Mouse (Mus musculus) lung, embryonic 14.5 days (tissue): Measurements from ENCODE around the gene Ctcf. TPM values are rescaled to one million over a fixed set of nuclear protein-coding genes. Genes with fewer than 3 reads are reported as not detected.

ENCODE experiments used
- ATAC-seq: fragments of 200-750 bp; cut with Nextera tagmentation; 2 replicates; pipeline ENCODE4 v1.8.0; 2017; ENCODE audit warnings: mild to moderate bottlenecking, moderate TSS enrichment, moderate library complexity; ENCODE audit not compliant: insufficient read depth
- DNase-seq: peaks from one replicate; pipeline ENCODE4 v3.0.0-alpha.2; 2015
- H3K27ac ChIP-seq: fragments of 300-500 bp; sonication (generic); 2 replicates; pipeline ENCODE4 v1.5.1; 2014; ENCODE audit warnings: low read depth, mild to moderate bottlenecking, moderate library complexity
- H3K27me3 ChIP-seq: fragments of 300-500 bp; sonication (generic); 2 replicates; pipeline ENCODE4 v1.6.1; 2014; ENCODE audit warnings: low read length, control low read depth; ENCODE audit not compliant: insufficient read depth
- H3K36me3 ChIP-seq: fragments of 300-500 bp; sonication (generic); 2 replicates; pipeline ENCODE4 v1.6.1; 2014; ENCODE audit warnings: control low read depth; ENCODE audit not compliant: insufficient read depth
- H3K4me1 ChIP-seq: fragments of 300-500 bp; sonication (generic); 2 replicates; pipeline ENCODE4 v1.6.1; 2014; ENCODE audit warnings: antibody characterized with exemption, control low read depth; ENCODE audit not compliant: insufficient read depth
- H3K4me2 ChIP-seq: fragments of 300-500 bp; sonication (generic); 2 replicates; pipeline ENCODE4 v1.6.1; 2014; ENCODE audit warnings: mild to moderate bottlenecking
- H3K4me3 ChIP-seq: fragments of 300-500 bp; sonication (generic); 2 replicates; pipeline ENCODE4 v1.5.1; 2014; ENCODE audit warnings: low read depth, low read length
- H3K9ac ChIP-seq: fragments of 300-500 bp; sonication (generic); 2 replicates; pipeline ENCODE4 v1.6.1; 2014
- H3K9me3 ChIP-seq: fragments of 300-500 bp; sonication (generic); 2 replicates; pipeline ENCODE4 v1.6.1; 2016; ENCODE audit warnings: low read depth, low read length, control low read depth
- CTCF ChIP-seq: IDR thresholded peaks from 2 replicates; pipeline ENCODE4 v1.5.1; 2016; ENCODE audit warnings: antibody characterized with exemption, low read depth
- WGBS: fragments of 180-500 bp; shearing (Covaris S2); extraction: QIAGEN DNeasy Blood & Tissue Kit; methylation state at CpG from one replicate; pipeline ENCODE4 v1.1.7; 2014; 5-methylcytosine and 5-hydroxymethylcytosine counted together
- polyA plus RNA-seq: library from polyadenylated mRNA; unstranded; fragments of >200 nt; fragmentation: Nextera tagmentation; extraction: Ambion mirVana; gene quantifications from 2 replicates; pipeline ENCODE4 v1.2.1, GENCODE M21; 2014

The Ctcf gene
- polyA plus RNA-seq, 1 experiment from 2014 or later, result 129 TPM

- peaks cover 45% of the 10 kb centered on the region for H3K36me3 ChIP-seq
- TF ChIP-seq CTCF, result no peak
- H3K9ac ChIP-seq, result no peak overlapping the region
- H3K4me3 ChIP-seq, result no peak overlapping the region
- ATAC-seq (no peak), DNase-seq (no peak)
- 57% methylated on average over 7 of the region's 7 CpGs for WGBS
- no peak overlapping the region for H3K4me2 ChIP-seq
- peaks cover 7% of the 10 kb centered on the region; the same call in 1 of the 2 replicates for H3K4me1 ChIP-seq
- H3K27ac ChIP-seq, result no peak overlapping the region
- no peaks in the 10 kb centered on the region for H3K27me3 ChIP-seq
- no peaks in the 10 kb centered on the region for H3K9me3 ChIP-seq
These were observed 12.6 kb upstream of the Ctcf start for GRCm38 (mm10) chr8:105623679-105624245.

GRCm38 (mm10) chr8:105624401-105624800 lies 12.0 kb upstream of the Ctcf start:
- peak overlapping the region; percentile 70 for H3K27ac ChIP-seq
- ATAC-seq, result no peak

GRCm38 (mm10) chr8:105624831-105625230 lies 11.5 kb upstream of the Ctcf start:
- no peaks in the 10 kb centered on the region for H3K9me3 ChIP-seq
- peak overlapping the region; percentile 70; the same call in 1 of the 2 replicates for H3K27ac ChIP-seq
- peak; percentile 63 for DNase-seq
- no peaks in the 10 kb centered on the region for H3K27me3 ChIP-seq
- H3K4me2 ChIP-seq, result no peak overlapping the region
- no peak overlapping the region for H3K4me3 ChIP-seq
- TF ChIP-seq CTCF, result no peak
- H3K4me1 ChIP-seq, result peaks cover 7% of the 10 kb centered on the region; the same call in 1 of the 2 replicates
- peaks cover 39% of the 10 kb centered on the region for H3K36me3 ChIP-seq
- 6% methylated on average over 1 of the region's 1 CpGs for WGBS
- H3K9ac ChIP-seq, result no peak overlapping the region
- ATAC-seq, result peak; percentile 8; the same call in 1 of the 2 replicates

More at GRCm38 (mm10) chr8:105624401-105624800, 12.0 kb upstream of the Ctcf start:
- H3K27me3 ChIP-seq, result no peaks in the 10 kb centered on the region
- peaks cover 39% of the 10 kb centered on the region for H3K36me3 ChIP-seq
- no peak for TF ChIP-seq CTCF
- no peaks in the 10 kb centered on the region for H3K9me3 ChIP-seq
- WGBS, result 57% methylated on average over 3 of the region's 3 CpGs
- H3K4me3 ChIP-seq, result no peak overlapping the region
- H3K9ac ChIP-seq, result no peak overlapping the region
- H3K4me1 ChIP-seq, result peaks cover 7% of the 10 kb centered on the region; the same call in 1 of the 2 replicates
- DNase-seq, result no peak
- no peak overlapping the region for H3K4me2 ChIP-seq

GRCm38 (mm10) chr8:105626086-105626485 lies 10.3 kb upstream of the Ctcf start:
- Histone ChIP-seq H3K9ac (no peak overlapping the region), H3K4me3 (no peak overlapping the region), H3K4me1 (peaks cover 7% of the 10 kb centered on the region; the same call in 1 of the 2 replicates), H3K27ac (no peak overlapping the region), H3K27me3 (no peaks in the 10 kb centered on the region), H3K9me3 (no peaks in the 10 kb centered on the region), H3K36me3 (peaks cover 29% of the 10 kb centered on the region; the same call in 1 of the 2 replicates), H3K4me2 (no peak overlapping the region)
- no peak for ATAC-seq
- 81% methylated on average over 1 of the region's 1 CpGs for WGBS
- no peak for DNase-seq
- TF ChIP-seq CTCF, result no peak

GRCm38 (mm10) chr8:105629337-105629736 lies 7.0 kb upstream of the Ctcf start:
- DNase-seq, result no peak
- peaks cover 7% of the 10 kb centered on the region; the same call in 1 of the 2 replicates for H3K36me3 ChIP-seq
- H3K27me3 ChIP-seq, result no peaks in the 10 kb centered on the region
- H3K27ac ChIP-seq, result no peak overlapping the region
- H3K4me2 ChIP-seq, result no peak overlapping the region
- no peak overlapping the region for H3K4me3 ChIP-seq
- 88% methylated on average over 4 of the region's 4 CpGs for WGBS
- H3K4me1 ChIP-seq, result peaks cover 6% of the 10 kb centered on the region; the same call in 1 of the 2 replicates
- no peaks in the 10 kb centered on the region for H3K9me3 ChIP-seq
- no peak for ATAC-seq
- no peak for TF ChIP-seq CTCF
- H3K9ac ChIP-seq, result no peak overlapping the region

GRCm38 (mm10) chr8:105634771-105635458 lies 1.5 kb upstream of the Ctcf start:
- WGBS, result 92% methylated on average over 2 of the region's 2 CpGs
- Histone ChIP-seq H3K27me3 (no peaks in the 10 kb centered on the region), H3K36me3 (peaks cover 6% of the 10 kb centered on the region; the same call in 1 of the 2 replicates), H3K27ac (no peak overlapping the region), H3K4me3 (peak overlapping the region; percentile 94), H3K4me2 (peak overlapping the region; percentile 73), H3K9ac (peak overlapping the region; percentile 99), H3K9me3 (no peaks in the 10 kb centered on the region), H3K4me1 (0 out of 2 replicates have a peak, but pooled peaks cover 10% of the 10 kb centered on the region)
- no peak for DNase-seq
- ATAC-seq, result no peak
- no peak for TF ChIP-seq CTCF

- Histone ChIP-seq H3K4me1 (0 out of 2 replicates have a peak, but pooled peaks cover 10% of the 10 kb centered on the region), H3K36me3 (peaks cover 6% of the 10 kb centered on the region; the same call in 1 of the 2 replicates), H3K27me3 (no peaks in the 10 kb centered on the region), H3K4me3 (peak overlapping the region; percentile 94), H3K27ac (peak overlapping the region; percentile 100; the same call in 1 of the 2 replicates), H3K4me2 (peak overlapping the region; percentile 73), H3K9me3 (no peaks in the 10 kb centered on the region), H3K9ac (peak overlapping the region; percentile 99)
- WGBS, result 4% methylated on average over 11 of the region's 11 CpGs
- TF ChIP-seq CTCF, result no peak
- ATAC-seq (no peak), DNase-seq (no peak)
These were observed 887 bp upstream of the Ctcf start for GRCm38 (mm10) chr8:105635481-105635880.
